8 mouse cellular contexts compared by ENCODE assay signal in genomic region chr5:110639459-110639858, GRCm38 (mm10). TPM values are rescaled to one million over a fixed set of nuclear protein-coding genes. Genes with fewer than 3 reads are reported as not detected.
DNase-seq lines count a peak whose midpoint lies in the region; ATAC-seq lines count a peak whose summit lies in the region.

No protein-coding gene starts in this region.

- peaks cover 8% of the 10 kb centered on the region; the same call in 1 of the 2 replicates for H3K9me3 ChIP-seq in forebrain, embryonic 10.5 days
- H3K9me3 ChIP-seq in forebrain, embryonic 16.5 days (ENCODE audit: control insufficient read depth, low read length): no peaks in the 10 kb centered on the region
- no peaks in the 10 kb centered on the region for H3K9me3 ChIP-seq in intestine, embryonic 15.5 days

- H3K27me3 ChIP-seq in forebrain, embryonic 10.5 days (ENCODE audit: poor library complexity, severe bottlenecking): peaks cover 24% of the 10 kb centered on the region; the same call in 1 of the 2 replicates
- no peaks in the 10 kb centered on the region for H3K27me3 ChIP-seq in forebrain, embryonic 16.5 days (replicated peaks; ENCODE audit: control insufficient read depth, insufficient read depth, low read length)
- no peaks in the 10 kb centered on the region for H3K27me3 ChIP-seq in intestine, embryonic 15.5 days (replicated peaks)

- no peak overlapping the region for H3K4me2 ChIP-seq in forebrain, embryonic 16.5 days (ENCODE audit: low read length)
- peak overlapping the region; percentile 53 for H3K4me2 ChIP-seq in intestine, embryonic 15.5 days (replicated peaks)

- WGBS in forebrain, embryonic 10.5 days: 31% methylated on average over 12 of the region's 12 CpGs
- 25% methylated on average over 12 of the region's 12 CpGs for WGBS in forebrain, embryonic 16.5 days
- WGBS in intestine, embryonic 15.5 days: 20% methylated on average over 12 of the region's 12 CpGs

- no peaks in the 10 kb centered on the region for H3K36me3 ChIP-seq in forebrain, embryonic 10.5 days (replicated peaks)
- no peaks in the 10 kb centered on the region for H3K36me3 ChIP-seq in forebrain, embryonic 16.5 days (ENCODE audit: control insufficient read depth, insufficient read depth)
- no peaks in the 10 kb centered on the region for H3K36me3 ChIP-seq in intestine, embryonic 15.5 days

- H3K4me3 ChIP-seq in forebrain, embryonic 10.5 days: peak overlapping the region; percentile 22; the same call in 1 of the 2 replicates
- no peak overlapping the region for H3K4me3 ChIP-seq in forebrain, embryonic 16.5 days (replicated peaks; ENCODE audit: low read length)
- H3K4me3 ChIP-seq in intestine, embryonic 15.5 days (replicated peaks): no peak overlapping the region

- DNase-seq in forebrain, embryonic 10.5 days (ENCODE audit: extremely low spot score, low spot score): peak; percentile 69
- peak; percentile 54 for DNase-seq in cerebellum, adult 9-11 months
- DNase-seq in gastrocnemius, adult 8-10 months (ENCODE audit: low spot score in 2 of 2): peak; percentile 39 to 52
- peak; percentile 84 to 91 for DNase-seq in left cerebral cortex, postnatal 14 days (ENCODE audit: low spot score in 2 of 2)
- DNase-seq in right cerebral cortex, postnatal 4 days: peak; percentile 62

- H3K9ac ChIP-seq in forebrain, embryonic 16.5 days (replicated peaks; ENCODE audit: low read depth, low read length): no peak overlapping the region
- H3K9ac ChIP-seq in intestine, embryonic 15.5 days: 0 out of 2 replicates have a peak overlapping the region, but pooled peaks have one; percentile 24

- intact Hi-C loops in left cerebral cortex, postnatal 14 days (cut with DNase I): loop anchor here (1.0 to 5.0 kb wide), 2 partner anchors 145 to 282 kb away; no protein-coding TSS in a partner anchor

- peaks cover 5% of the 10 kb centered on the region for H3K4me1 ChIP-seq in forebrain, embryonic 10.5 days
- H3K4me1 ChIP-seq in forebrain, embryonic 16.5 days (replicated peaks; ENCODE audit: control insufficient read depth, insufficient read depth, low read length): no peaks in the 10 kb centered on the region
- H3K4me1 ChIP-seq in intestine, embryonic 15.5 days (replicated peaks): no peaks in the 10 kb centered on the region

- H3K27ac ChIP-seq in forebrain, embryonic 10.5 days: peak overlapping the region; percentile 49; the same call in 1 of the 2 replicates
- no peak overlapping the region for H3K27ac ChIP-seq in forebrain, embryonic 16.5 days (ENCODE audit: low read length)
- H3K27ac ChIP-seq in intestine, embryonic 15.5 days: no peak overlapping the region

- no peak for ATAC-seq in forebrain, embryonic 16.5 days
- ATAC-seq in intestine, embryonic 15.5 days: peak; percentile 41
- ATAC-seq in megakaryocyte-erythroid progenitor cell, adult 5-6 weeks (replicated peaks; ENCODE audit: low FRiP score, low TSS enrichment, poor library complexity, severe bottlenecking): peak; percentile 80

RNA-seq across cellular contexts. Expression of gene Noc4l, which starts 13.8 kb away (rescaled TPM):
- polyA plus RNA-seq in forebrain, embryonic 10.5 days (2016; fragmentation: Nextera tagmentation; extraction: Ambion mirVana): 100 and 102 TPM in 2 replicates
- 49.6 and 53.9 TPM in 2 replicates for polyA plus RNA-seq in forebrain, embryonic 16.5 days (2015; fragmentation: Nextera tagmentation; extraction: Ambion mirVana)
- total RNA-seq in gastrocnemius, adult 8-10 months (2022): 10 to 100 TPM; 14.3 to 16.9 (median 15.0) TPM
- 57.0 and 57.3 TPM in 2 replicates for polyA plus RNA-seq in intestine, embryonic 15.5 days (2015; fragmentation: Nextera tagmentation; extraction: Ambion mirVana)
- total RNA-seq in left cerebral cortex, postnatal 14 days (2021): 10 to 100 TPM; 26.6 to 26.8 TPM
- 66.3 and 72.4 TPM in 2 replicates for total RNA-seq in megakaryocyte-erythroid progenitor cell, adult 5-6 weeks (2014; fragmentation: Nextera tagmentation)
- 38.9 and 51.2 TPM in 2 replicates for total RNA-seq in megakaryocyte-erythroid progenitor cell, adult 5-6 weeks (2017)

RNA-seq across cellular contexts. Expression of gene Ddx51, which starts 13.8 kb away (rescaled TPM):
- polyA plus RNA-seq in forebrain, embryonic 10.5 days (2016; fragmentation: Nextera tagmentation; extraction: Ambion mirVana): 30.3 and 31.4 TPM in 2 replicates
- 17.8 and 23.2 TPM in 2 replicates for polyA plus RNA-seq in forebrain, embryonic 16.5 days (2015; fragmentation: Nextera tagmentation; extraction: Ambion mirVana)
- total RNA-seq in gastrocnemius, adult 8-10 months (2022): 1 to 10 TPM; 5.7 to 9.7 (median 7.3) TPM
- polyA plus RNA-seq in intestine, embryonic 15.5 days (2015; fragmentation: Nextera tagmentation; extraction: Ambion mirVana): 23.2 and 26.9 TPM in 2 replicates
- total RNA-seq in left cerebral cortex, postnatal 14 days (2021): 10 to 100 TPM; 23.1 to 26.2 TPM
- total RNA-seq in megakaryocyte-erythroid progenitor cell, adult 5-6 weeks (2014; fragmentation: Nextera tagmentation): 56.5 and 63.6 TPM in 2 replicates
- total RNA-seq in megakaryocyte-erythroid progenitor cell, adult 5-6 weeks (2017): 6.6 and 8.7 TPM in 2 replicates
